Mouse (Mus musculus) stomach, embryonic 14.5 days (tissue): ENCODE results near the gene Amph. TPM values are rescaled to one million over a fixed set of nuclear protein-coding genes. Genes with fewer than 3 reads are reported as not detected.

Experiments
- ATAC-seq: fragments of 200-750 bp; cut with Nextera tagmentation; 2 replicates; pipeline ENCODE4 v1.8.0; 2017; ENCODE audit warnings: low read depth, moderate TSS enrichment; ENCODE audit not compliant: insufficient number of reproducible peaks, insufficient read depth, low FRiP score
- H3K27ac ChIP-seq: fragments of 300-500 bp; sonication (generic); 2 replicates; pipeline ENCODE4 v1.5.1; 2014; ENCODE audit warnings: mild to moderate bottlenecking, low read length, moderate library complexity, mixed read lengths
- H3K27me3 ChIP-seq: fragments of 300-500 bp; sonication (generic); 2 replicates; pipeline ENCODE4 v1.6.1; 2014; ENCODE audit warnings: low read length, control low read depth, mixed read lengths; ENCODE audit not compliant: control insufficient read depth, insufficient read depth
- H3K36me3 ChIP-seq: fragments of 300-500 bp; sonication (generic); 2 replicates; pipeline ENCODE4 v1.6.1; 2014; ENCODE audit warnings: mild to moderate bottlenecking, control low read depth, low read length, moderate library complexity, mixed read lengths; ENCODE audit not compliant: control insufficient read depth, insufficient read depth
- H3K4me1 ChIP-seq: fragments of 300-500 bp; sonication (generic); 2 replicates; pipeline ENCODE4 v1.6.1; 2014; ENCODE audit warnings: low read length, control low read depth, mixed read lengths; ENCODE audit not compliant: control insufficient read depth, insufficient read depth
- H3K4me2 ChIP-seq: fragments of 300-500 bp; sonication (generic); replicated peaks from 2 replicates; pipeline ENCODE4 v1.6.1; 2014; ENCODE audit warnings: low read depth, low read length, control low read depth
- H3K4me3 ChIP-seq: fragments of 300-500 bp; sonication (generic); 2 replicates; pipeline ENCODE4 v1.5.1; 2014; ENCODE audit warnings: low read depth, low read length, control low read depth
- H3K9ac ChIP-seq: fragments of 300-500 bp; sonication (generic); replicated peaks from 2 replicates; pipeline ENCODE4 v1.6.1; 2014; ENCODE audit warnings: low read depth, mild to moderate bottlenecking, control low read depth, low read length, moderate library complexity, mixed read lengths
- H3K9me3 ChIP-seq: fragments of 300-500 bp; sonication (generic); 2 replicates; pipeline ENCODE4 v1.6.1; 2016; ENCODE audit warnings: low read depth, low read length, control low read depth; ENCODE audit not compliant: control insufficient read depth
- whole genome bisulfite sequencing: fragments of 180-500 bp; shearing (Covaris S2); extraction: QIAGEN DNeasy Blood & Tissue Kit; methylation state at CpG from one replicate; pipeline ENCODE4 v1.1.7; 2014; 5-methylcytosine and 5-hydroxymethylcytosine counted together
- polyA plus RNA-seq: library from polyadenylated mRNA; unstranded; fragments of >200 nt; fragmentation: Nextera tagmentation; extraction: Ambion mirVana; gene quantifications from 2 replicates; pipeline ENCODE4 v1.2.1, GENCODE M21; 2014

The Amph gene
- polyA plus RNA-seq, 1 experiment from 2014 or later = 3.3 TPM

DNA sequence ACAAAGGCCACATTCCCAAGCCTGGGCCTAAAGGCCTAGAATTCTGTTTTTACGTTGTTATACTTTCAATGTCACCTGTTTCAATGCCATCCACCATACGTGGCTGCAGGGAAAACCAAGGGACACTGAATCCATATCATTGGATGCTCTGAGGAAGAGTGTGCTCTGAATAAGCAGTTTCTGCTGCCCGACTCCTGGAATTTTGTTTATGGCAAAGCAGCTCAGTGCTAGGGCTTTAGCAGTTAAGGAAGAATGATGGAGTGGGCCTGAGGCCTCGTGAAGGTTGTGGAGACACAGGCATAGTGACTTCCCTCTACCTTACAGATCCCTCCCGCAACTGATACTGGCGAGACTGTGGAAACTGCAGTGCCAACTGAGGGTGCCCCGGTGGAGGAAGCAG is 189.2 kb downstream of the Amph start:
- no peaks in the 10 kb centered on the region for H3K4me1 ChIP-seq
- H3K4me2 ChIP-seq = no peak overlapping the region
- no peaks in the 10 kb centered on the region for H3K36me3 ChIP-seq
- WGBS = 55% methylated on average over 7 of the region's 7 CpGs
- no peak overlapping the region for H3K27ac ChIP-seq
- H3K9me3 ChIP-seq = no peaks in the 10 kb centered on the region
- H3K27me3 ChIP-seq = no peaks in the 10 kb centered on the region
- H3K9ac ChIP-seq = no peak overlapping the region
- H3K4me3 ChIP-seq = no peak overlapping the region
- ATAC-seq = no peak

DNA sequence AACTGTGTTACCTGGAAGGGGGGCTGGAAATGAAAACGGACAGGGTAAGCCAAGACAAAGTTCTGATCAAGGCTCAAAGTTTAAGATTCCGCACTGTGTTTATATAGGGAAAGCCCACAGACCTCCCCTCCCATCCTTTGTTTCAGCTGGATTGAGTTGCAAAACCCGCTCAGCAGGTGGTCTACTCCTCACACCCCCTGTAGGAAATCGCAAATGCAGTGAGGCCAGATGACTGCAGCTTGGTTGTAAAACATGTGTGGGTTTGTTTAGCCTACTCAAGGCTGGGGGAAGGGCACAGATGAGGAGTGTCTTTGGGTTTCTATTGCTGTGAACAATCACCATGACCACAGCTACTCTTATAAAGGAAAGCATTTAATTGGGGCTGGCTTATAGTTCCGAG is 189.9 kb downstream of the Amph start:
- ATAC-seq = 0 out of 2 replicates have a peak, but pooled peaks have one; percentile 46

DNA sequence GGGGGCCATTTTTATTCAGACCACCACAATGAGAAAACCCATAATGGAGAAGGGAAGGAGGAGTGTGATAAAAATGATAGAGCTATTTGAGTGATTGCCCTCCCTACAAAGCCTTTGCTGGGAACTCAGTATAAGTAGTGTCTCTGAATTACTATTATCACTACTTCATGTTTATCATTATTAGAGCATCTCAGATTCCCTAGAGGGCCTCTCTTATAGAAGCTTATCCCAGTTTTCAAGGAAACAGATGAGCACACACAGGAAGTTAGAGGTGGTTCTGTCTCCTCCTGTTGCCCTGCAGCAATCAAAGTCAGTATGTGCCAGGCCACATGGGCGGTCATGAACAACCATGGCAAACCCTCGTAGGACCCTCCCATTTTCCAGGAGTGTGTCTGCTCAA is 190.5 kb downstream of the Amph start:
- H3K4me2 ChIP-seq = no peak overlapping the region
- H3K9me3 ChIP-seq = no peaks in the 10 kb centered on the region
- no peaks in the 10 kb centered on the region for H3K4me1 ChIP-seq
- WGBS = 96% methylated on average over 2 of the region's 2 CpGs
- H3K27ac ChIP-seq = no peak overlapping the region
- H3K27me3 ChIP-seq = no peaks in the 10 kb centered on the region
- no peak for ATAC-seq
- H3K9ac ChIP-seq = no peak overlapping the region
- no peak overlapping the region for H3K4me3 ChIP-seq
- H3K36me3 ChIP-seq = no peaks in the 10 kb centered on the region

More for the DNA sequence above, 189.9 kb downstream of the Amph start:
- no peak overlapping the region for H3K9ac ChIP-seq
- no peak overlapping the region for H3K4me2 ChIP-seq
- H3K27ac ChIP-seq = no peak overlapping the region
- H3K4me3 ChIP-seq = no peak overlapping the region
- no peaks in the 10 kb centered on the region for H3K36me3 ChIP-seq
- no peaks in the 10 kb centered on the region for H3K9me3 ChIP-seq
- H3K4me1 ChIP-seq = no peaks in the 10 kb centered on the region
- WGBS = 30% methylated on average over 5 of the region's 5 CpGs
- H3K27me3 ChIP-seq = no peaks in the 10 kb centered on the region

DNA sequence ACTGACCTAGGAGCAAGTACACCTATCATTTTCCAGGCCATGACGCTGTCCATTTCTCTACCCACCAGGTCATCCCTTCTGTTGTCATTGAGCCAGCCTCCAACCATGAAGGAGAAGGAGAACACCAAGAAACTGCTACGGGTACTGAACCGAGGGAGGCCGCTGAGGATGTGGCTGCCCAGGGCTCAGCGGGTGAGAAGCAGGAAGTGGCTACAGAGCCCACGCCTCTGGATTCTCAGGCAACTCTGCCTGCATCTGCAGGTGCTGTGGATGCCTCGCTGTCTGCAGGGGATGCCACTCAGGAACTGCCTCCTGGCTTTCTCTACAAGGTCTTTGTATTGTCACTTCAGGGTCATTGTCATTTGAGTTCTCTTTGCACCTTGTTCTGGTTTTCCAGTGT is 191.1 kb downstream of the Amph start:
- no peak for ATAC-seq
- WGBS = 88% methylated on average over 7 of the region's 7 CpGs

DNA sequence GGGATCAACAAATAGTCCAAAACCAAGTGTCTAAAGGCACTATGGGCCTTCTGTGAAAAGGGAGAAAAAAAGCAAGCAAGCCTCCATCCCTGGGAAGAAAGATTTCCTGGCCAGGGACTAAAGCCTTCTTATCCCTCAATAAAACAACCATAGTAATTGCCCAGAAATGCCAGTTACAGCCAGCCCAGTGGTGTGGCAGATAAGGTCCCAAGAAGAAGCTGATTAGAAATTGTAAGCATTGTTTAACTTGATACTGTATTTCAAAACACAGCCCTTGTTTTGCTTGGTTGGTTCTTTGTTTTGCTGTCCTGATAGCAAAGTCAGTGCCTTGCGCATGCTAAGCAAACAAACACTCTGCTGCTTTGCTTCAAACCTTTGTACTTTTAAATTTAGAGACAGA is 191.8 kb downstream of the Amph start:
- H3K4me2 ChIP-seq = no peak overlapping the region
- H3K4me3 ChIP-seq = no peak overlapping the region
- 86% methylated on average over 1 of the region's 1 CpGs for WGBS
- no peaks in the 10 kb centered on the region for H3K27me3 ChIP-seq
- no peak overlapping the region for H3K9ac ChIP-seq
- ATAC-seq = no peak
- no peaks in the 10 kb centered on the region for H3K9me3 ChIP-seq
- no peak overlapping the region for H3K27ac ChIP-seq
- no peaks in the 10 kb centered on the region for H3K36me3 ChIP-seq
- no peaks in the 10 kb centered on the region for H3K4me1 ChIP-seq

More for the DNA sequence above, 191.1 kb downstream of the Amph start:
- no peak overlapping the region for H3K4me2 ChIP-seq
- no peak overlapping the region for H3K4me3 ChIP-seq
- no peaks in the 10 kb centered on the region for H3K4me1 ChIP-seq
- H3K36me3 ChIP-seq = no peaks in the 10 kb centered on the region
- no peaks in the 10 kb centered on the region for H3K27me3 ChIP-seq
- no peak overlapping the region for H3K9ac ChIP-seq
- no peaks in the 10 kb centered on the region for H3K9me3 ChIP-seq
- H3K27ac ChIP-seq = no peak overlapping the region

DNA sequence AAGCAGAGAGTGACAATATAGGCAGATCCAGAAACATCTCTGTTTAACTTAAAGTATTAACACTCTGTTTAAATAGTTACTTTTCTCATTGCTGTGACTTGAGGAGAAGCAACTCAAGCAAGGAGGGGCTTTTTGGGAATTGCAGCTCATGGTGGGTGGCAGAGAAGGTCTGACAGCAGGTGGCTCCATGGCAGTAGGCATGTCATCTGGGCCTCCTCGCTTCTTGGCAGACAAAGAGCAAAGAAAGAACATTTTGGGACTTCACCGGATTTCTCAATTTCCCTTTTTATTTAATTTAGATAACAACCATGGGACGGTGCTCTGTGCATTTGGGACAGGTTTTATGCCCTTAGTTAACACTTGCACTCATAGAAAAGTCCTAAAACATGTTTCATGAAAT is 195.8 kb downstream of the Amph start:
- Histone ChIP-seq H3K27me3 (no peaks in the 10 kb centered on the region), H3K4me2 (no peak overlapping the region), H3K36me3 (no peaks in the 10 kb centered on the region), H3K9me3 (no peaks in the 10 kb centered on the region), H3K4me1 (no peaks in the 10 kb centered on the region), H3K9ac (no peak overlapping the region), H3K27ac (no peak overlapping the region), H3K4me3 (no peak overlapping the region)
- WGBS = 83% methylated on average over 3 of the region's 3 CpGs
- no peak for ATAC-seq

DNA sequence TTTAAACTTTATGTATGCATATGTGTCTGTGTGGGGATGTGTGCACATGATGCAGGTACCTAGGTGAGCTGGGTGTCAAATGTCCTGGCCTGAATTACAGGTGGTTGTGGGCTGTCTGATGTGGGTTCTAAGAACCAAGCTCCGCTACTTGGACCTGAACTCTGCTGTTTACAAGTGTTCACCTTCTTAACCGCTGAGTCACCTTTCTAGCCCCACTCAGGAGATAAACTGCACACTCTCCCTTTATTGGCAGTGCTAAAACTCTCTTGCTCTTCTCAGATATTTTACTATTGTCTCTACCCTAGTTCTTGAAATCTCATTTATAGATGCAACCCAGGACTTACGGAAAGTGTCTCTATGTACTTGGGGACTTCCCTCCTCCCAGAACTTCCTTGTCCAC is 199.5 kb downstream of the Amph start:
- no peak overlapping the region for H3K9ac ChIP-seq
- no peaks in the 10 kb centered on the region for H3K27me3 ChIP-seq
- no peaks in the 10 kb centered on the region for H3K36me3 ChIP-seq
- H3K4me2 ChIP-seq = no peak overlapping the region
- H3K4me1 ChIP-seq = no peaks in the 10 kb centered on the region
- no peak overlapping the region for H3K27ac ChIP-seq
- 83% methylated on average over 3 of the region's 3 CpGs for WGBS
- no peak overlapping the region for H3K4me3 ChIP-seq
- no peaks in the 10 kb centered on the region for H3K9me3 ChIP-seq
- ATAC-seq = no peak

DNA sequence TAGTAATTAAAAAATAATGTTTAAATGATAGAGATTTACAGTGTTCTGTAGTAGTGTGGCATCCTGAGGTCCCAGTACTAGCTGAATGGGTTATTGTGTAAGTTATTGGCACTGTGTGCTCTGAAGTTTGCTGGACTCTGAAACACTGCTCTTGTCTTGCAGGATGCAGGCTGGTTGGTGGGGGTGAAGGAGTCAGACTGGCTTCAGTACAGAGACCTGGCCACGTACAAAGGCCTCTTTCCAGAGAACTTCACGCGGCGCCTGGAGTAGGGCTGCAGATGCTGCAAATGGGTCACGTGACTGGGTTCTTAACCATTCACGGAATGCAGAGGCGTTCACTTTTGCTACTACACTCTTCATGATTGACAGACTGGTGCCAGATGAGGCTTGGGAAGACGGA is 201.6 kb downstream of the Amph start:
- WGBS = 79% methylated on average over 8 of the region's 8 CpGs
- Histone ChIP-seq H3K36me3 (no peaks in the 10 kb centered on the region), H3K4me3 (no peak overlapping the region), H3K27ac (no peak overlapping the region), H3K9me3 (no peaks in the 10 kb centered on the region), H3K4me2 (no peak overlapping the region), H3K9ac (no peak overlapping the region), H3K4me1 (no peaks in the 10 kb centered on the region), H3K27me3 (no peaks in the 10 kb centered on the region)
- ATAC-seq = peak; percentile 56; the same call in 1 of the 2 replicates

DNA sequence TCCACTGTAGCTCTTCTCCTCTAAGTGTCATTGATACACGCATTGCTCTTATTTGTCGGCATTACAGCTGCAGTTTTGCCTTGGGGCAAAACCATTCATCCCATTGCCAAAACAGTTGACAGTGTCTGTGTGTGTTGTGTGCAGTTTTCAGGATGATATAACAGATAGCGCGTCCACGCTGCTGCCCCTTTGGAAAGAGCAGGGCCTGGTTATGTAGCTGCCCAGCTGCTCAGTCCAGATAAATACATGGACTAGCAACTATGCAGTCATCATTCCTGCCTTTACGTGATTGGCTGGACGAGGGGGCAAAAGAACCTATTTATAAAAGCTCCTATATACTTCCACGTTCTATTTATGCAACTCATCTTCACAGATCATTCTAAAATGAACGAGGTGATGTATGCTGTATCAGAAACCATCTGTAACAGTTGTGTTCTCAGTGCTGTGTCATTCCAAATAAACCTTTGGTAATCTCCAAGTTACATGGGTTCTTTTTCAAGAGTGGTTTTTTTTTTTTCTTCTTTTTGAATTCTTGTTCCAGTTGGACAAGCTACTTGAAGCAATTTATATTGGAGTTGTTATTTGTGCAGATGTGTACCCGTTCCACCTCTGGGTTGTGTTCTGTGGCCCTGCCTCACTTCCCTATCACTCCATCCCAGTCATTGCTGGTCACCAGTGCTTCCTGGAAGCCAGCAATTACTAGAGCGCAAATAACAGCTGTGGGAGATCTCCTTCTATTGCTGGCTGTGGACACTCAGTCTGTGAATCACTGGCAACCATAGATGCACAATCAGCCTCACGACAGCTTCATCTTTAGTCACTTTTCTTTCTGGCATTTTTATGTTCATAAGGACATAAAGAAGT is 202.7 kb downstream of the Amph start:
- H3K36me3 ChIP-seq = no peaks in the 10 kb centered on the region
- no peak overlapping the region for H3K4me2 ChIP-seq
- H3K4me3 ChIP-seq = no peak overlapping the region
- WGBS = 83% methylated on average over 12 of the region's 12 CpGs
- no peaks in the 10 kb centered on the region for H3K4me1 ChIP-seq
- no peak overlapping the region for H3K27ac ChIP-seq
- ATAC-seq = no peak
- H3K27me3 ChIP-seq = no peaks in the 10 kb centered on the region
- H3K9me3 ChIP-seq = no peaks in the 10 kb centered on the region
- no peak overlapping the region for H3K9ac ChIP-seq
